Mouse (Mus musculus): ENCODE measurements around the gene Ltbp2.
A peak's percentile ranks its signal among the peaks of the same experiment; 100 is the strongest.

Ltbp2 gene

GRCm38 (mm10) chr12:84880091-84880490 is 3.8 kb upstream of the Ltbp2 start:
- no peak for DNase-seq (ENCODE audit: low read depth, low spot score)

- no peak for DNase-seq (ENCODE audit: low read depth, low spot score)
These were observed 411 bp downstream of the Ltbp2 start for GRCm38 (mm10) chr12:84875761-84876480.

GRCm38 (mm10) chr12:84873434-84873833 is 2.9 kb downstream of the Ltbp2 start:
- DNase-seq (ENCODE audit: low read depth, low spot score) = no peak

- no peak for DNase-seq (ENCODE audit: low read depth, low spot score)
These were observed 4.0 kb downstream of the Ltbp2 start for GRCm38 (mm10) chr12:84872310-84872709.

- DNase-seq (ENCODE audit: low read depth, low spot score) = no peak
These were observed 10.9 kb downstream of the Ltbp2 start for GRCm38 (mm10) chr12:84865431-84865830.

GRCm38 (mm10) chr12:84864801-84865200 is 11.5 kb downstream of the Ltbp2 start:
- no peak for DNase-seq (ENCODE audit: low read depth, low spot score)

GRCm38 (mm10) chr12:84863196-84863595 is 13.1 kb downstream of the Ltbp2 start:
- peak; percentile 57 for DNase-seq (ENCODE audit: low read depth, low spot score)

- no peak for DNase-seq (ENCODE audit: low read depth, low spot score)
These were observed 14.0 kb downstream of the Ltbp2 start for GRCm38 (mm10) chr12:84862136-84862910.

- DNase-seq (ENCODE audit: low read depth, low spot score) = no peak
These were observed 17.9 kb downstream of the Ltbp2 start for GRCm38 (mm10) chr12:84858149-84859113.

- DNase-seq (ENCODE audit: low read depth, low spot score) = no peak
These were observed 18.6 kb downstream of the Ltbp2 start for GRCm38 (mm10) chr12:84857706-84858105.

- no peak for DNase-seq (ENCODE audit: low read depth, low spot score)
These were observed 19.8 kb downstream of the Ltbp2 start for GRCm38 (mm10) chr12:84856532-84856931.

GRCm38 (mm10) chr12:84855084-84855625 is 21.2 kb downstream of the Ltbp2 start:
- DNase-seq (ENCODE audit: low read depth, low spot score) = no peak

GRCm38 (mm10) chr12:84854392-84855033 is 21.8 kb downstream of the Ltbp2 start:
- no peak for DNase-seq (ENCODE audit: low read depth, low spot score)

- DNase-seq (ENCODE audit: low read depth, low spot score) = no peak
These were observed 24.8 kb downstream of the Ltbp2 start for GRCm38 (mm10) chr12:84851403-84852040.

GRCm38 (mm10) chr12:84847882-84848281 is 28.4 kb downstream of the Ltbp2 start:
- no peak for DNase-seq (ENCODE audit: low read depth, low spot score)

GRCm38 (mm10) chr12:84847480-84847879 is 28.9 kb downstream of the Ltbp2 start:
- DNase-seq (ENCODE audit: low read depth, low spot score) = no peak

GRCm38 (mm10) chr12:84846594-84847014 is 29.7 kb downstream of the Ltbp2 start:
- no peak for DNase-seq (ENCODE audit: low read depth, low spot score)

GRCm38 (mm10) chr12:84842706-84843105 is 33.6 kb downstream of the Ltbp2 start:
- no peak for DNase-seq (ENCODE audit: low read depth, low spot score)

- no peak for DNase-seq (ENCODE audit: low read depth, low spot score)
These were observed 34.9 kb downstream of the Ltbp2 start for GRCm38 (mm10) chr12:84841158-84842140.
